Mouse (Mus musculus): ENCODE data around the gene Slc11a1.

Slc11a1 gene

DNA sequence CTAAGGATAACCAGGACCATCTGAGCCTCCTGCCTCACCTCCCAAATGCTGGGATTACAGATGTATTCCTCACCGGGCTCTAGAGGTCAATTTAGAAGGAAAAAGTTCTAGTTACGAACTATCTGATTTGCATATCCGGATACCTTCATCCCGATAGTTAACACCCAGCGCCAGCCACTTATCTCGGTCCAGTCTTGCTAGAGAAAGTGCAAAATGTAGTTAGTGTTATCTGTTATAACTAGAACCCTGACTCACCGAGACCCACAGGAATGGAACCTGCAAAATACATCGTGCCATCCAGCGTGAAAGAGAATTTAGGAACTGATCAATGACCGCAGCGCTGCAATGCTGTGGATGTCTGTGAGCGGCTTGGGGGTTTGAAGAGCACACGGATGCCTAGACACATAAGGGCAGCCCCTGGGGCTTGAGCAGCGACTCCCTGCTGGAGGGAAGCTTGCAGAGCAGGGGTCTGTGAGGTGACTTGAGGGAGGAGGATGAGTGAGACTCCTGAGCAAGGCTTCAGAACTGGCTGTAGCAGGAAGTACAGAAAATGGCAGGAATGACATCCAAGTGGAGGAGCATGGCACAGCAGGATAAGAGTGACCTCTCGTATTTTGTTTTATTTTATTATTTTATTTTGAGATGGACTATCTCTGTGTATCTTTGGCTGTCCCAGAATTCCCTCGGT lies 26.2 kb downstream of the Slc11a1 start:
- DNase-seq (ENCODE audit: extremely low read depth, low read depth, low spot score) = no peak

DNA sequence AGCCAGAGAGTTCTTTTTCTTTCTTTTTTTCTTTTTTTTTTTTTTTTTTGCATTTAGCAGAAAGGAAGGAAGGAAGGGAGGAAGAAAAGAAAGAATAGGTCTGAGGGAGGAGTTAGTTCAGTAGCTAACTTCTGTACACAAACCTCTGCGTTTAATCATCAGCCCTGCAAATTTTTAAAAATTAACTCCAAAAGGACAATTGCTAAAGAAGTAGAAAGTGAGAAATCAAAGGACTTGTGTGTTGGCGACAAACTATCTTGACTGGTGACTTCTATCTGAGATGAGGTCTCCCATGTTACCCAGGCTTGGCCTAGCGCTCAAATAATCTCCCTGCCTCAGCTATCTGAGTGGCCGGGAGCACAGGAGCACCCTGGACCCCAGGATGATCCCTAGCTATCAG lies 29.2 kb downstream of the Slc11a1 start:
- DNase-seq (ENCODE audit: extremely low read depth, low read depth, low spot score) = no peak

DNA sequence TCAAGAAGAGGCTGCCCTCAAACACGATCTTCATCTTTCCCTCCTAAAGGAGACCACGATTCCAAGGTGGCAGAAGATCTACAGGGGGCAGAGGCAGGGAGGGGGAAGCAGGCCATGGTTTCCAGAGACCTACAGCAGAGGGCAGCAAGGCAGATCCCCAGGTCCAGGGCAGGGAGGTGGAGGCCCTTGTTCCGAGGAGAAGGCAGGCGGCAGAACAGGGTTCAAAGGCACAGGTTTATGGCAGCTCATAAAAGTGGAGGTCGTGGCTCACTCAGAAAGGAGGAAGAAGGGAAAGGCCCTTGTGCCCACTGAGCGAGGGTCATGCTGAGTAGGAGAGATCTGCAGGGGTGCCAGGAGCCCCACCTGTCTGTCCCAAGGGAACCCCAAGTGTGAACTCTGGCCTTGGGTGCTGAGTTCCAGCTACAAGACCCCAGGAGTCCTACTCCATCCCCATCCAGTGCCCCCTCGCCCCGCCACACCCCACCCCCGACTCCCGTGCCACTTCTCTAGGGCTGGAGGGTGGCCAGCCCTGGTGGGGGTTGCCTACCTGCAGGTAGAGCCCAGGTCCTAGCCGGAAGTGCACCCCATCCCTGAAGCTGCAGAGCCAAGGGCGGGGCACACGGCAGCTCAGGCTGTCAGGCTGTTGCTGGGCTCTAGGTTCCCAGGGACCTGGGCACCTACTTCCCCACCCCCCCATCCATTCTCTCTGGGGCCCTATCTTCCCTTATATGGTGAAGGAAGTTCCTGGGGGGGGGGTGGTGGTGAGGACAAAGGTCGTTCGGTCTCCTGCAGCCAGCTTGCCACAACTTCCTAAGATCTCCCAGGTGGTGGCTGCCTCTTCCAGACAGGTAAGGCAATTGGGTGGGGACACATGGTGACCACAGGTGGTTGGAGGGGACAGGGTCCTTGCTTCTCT lies 33.9 kb downstream of the Slc11a1 start, which contains the start of gene Vil1:
Vil1 (plus strand) TSS at position 788 of the 916 bp plus-strand sequence.
- DNase-seq (ENCODE audit: extremely low read depth, low read depth, low spot score) = no peak

DNA sequence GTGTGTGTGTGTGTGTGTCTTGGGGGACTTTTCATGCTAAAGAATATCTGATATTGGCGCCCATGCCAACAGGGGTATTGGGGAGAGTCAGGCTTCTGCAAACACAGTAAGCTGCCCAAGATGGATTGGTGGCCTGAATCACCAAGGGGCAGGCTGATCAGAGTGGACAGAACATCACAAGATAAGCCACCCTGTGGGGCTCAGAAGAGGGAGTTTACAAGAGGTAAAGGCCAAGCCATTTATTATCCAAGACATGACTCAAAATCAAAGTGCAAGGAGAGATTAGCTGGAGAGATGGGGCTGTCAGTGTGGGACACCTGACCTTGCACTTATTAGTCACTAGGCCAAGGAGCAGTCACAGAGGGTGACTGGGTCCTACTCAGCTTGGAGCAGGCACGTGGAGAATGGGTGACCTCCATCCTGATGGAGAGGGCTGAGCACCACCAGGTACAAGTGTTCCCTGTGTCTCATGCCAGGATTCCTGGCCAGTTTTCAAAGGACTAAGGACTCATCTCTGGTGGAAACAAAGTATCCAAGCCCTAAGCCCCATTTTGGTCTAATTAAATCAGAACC lies 36.8 kb downstream of the Slc11a1 start:
- DNase-seq (ENCODE audit: extremely low read depth, low read depth, low spot score) = no peak

DNA sequence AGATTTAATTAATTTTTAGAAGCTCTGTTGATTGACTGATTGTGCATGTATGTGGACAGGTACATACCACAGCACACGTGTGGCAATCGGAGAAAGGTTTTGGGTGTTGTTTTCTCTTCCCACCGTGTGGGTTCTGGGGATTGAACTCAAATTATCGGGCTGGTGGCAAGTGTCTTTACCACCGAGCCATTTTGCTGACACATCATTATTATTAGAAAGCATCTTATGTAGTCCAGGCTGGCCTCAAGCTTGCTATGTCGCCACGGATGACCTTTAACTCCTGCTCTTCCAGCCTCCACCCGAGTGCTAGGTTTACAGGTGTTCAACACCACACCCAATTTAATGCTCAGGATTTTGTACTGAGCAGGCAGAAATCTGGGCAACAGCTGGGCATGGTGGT lies 37.7 kb downstream of the Slc11a1 start:
- DNase-seq (ENCODE audit: extremely low read depth, low read depth, low spot score) = no peak

DNA sequence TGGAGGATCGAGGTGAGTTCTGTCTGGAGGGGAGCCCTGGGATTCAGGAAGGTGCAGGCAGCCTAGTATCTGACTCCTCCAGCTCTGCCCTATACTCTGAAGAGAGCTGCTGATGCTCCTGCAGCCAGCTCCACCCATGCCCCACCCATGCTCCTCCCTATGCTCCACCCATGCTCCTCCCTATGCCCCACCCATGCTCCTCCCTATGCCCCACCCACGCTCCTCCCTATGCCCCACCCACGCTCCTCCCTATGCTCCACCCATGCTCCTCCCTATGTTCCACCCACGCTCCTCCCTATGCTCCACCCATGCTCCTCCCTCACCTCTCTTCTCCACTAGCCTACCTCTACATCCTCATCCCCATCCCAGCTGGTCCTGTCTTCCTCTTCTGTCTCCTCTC lies 40.1 kb downstream of the Slc11a1 start:
- DNase-seq (ENCODE audit: extremely low read depth, low read depth, low spot score) = no peak

DNA sequence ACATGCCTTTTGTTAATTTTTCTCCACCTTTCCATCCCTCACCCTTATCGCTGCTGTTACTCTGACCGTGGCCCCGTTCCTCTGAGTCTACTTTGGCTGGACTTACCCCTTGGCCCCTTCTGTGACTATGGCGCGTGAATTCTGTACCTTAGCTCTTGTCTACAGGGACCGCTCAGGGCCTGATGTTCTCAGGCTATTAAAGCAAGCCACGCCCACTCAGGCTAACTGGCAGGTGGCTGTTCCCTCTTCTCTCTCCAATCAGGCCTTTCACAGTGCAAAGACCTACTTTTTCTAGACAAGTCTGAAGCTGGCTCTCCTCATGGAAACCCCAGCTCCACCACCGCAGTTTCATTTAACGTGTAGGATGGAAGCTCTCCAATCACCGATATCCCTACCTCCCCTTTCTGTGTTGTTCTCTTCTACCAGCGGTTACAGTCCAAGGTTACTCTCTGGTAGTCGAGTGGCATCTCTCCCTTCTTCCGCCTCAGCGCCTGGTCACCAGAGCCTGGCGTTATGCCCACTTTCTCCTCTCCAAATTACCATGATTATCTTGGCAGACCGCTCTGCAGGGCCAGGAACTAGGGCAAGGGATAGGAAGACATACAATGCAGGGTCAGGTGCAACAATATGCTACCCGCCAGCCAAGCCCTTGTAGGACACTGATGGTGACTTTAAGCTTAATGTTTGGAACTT lies 43.9 kb downstream of the Slc11a1 start:
- DNase-seq (ENCODE audit: extremely low read depth, low read depth, low spot score) = no peak

DNA sequence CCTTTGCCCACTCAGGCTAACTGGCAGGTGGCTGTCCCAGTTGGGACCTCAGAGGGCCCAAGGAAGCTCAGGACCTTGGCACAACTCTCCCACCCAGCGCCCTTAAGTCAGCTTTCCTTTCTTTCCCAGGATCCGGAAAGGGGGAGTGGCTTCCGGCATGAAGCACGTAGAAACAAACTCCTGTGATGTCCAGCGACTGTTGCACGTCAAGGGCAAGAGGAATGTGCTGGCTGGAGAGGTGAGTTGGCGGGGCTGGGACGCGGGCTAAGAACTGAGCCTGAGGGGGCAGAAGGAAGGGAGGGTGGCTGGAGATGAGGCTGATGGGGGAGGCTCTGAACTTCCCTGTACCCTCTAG lies 44.4 kb downstream of the Slc11a1 start:
- DNase-seq (ENCODE audit: extremely low read depth, low read depth, low spot score) = no peak

DNA sequence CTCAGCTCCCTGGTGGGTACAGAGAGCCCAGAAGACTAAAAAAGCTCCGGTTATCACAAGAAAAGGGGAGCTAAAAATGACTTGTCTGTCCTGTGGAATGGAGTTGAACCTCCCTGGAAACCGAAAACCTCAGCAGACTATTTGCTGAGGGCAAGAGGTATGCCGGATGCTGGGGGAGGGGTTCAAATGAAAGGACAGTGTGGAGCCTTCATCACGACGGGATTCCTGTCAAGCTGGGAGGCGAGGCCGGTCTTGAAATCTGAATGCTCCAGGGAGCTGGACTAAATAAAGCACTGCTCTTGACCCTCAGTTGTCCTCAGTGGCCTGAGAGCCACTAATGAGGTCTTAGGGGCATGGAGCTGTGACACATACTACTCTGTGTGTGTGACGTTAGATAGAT lies 48.2 kb downstream of the Slc11a1 start:
- no peak for DNase-seq (ENCODE audit: extremely low read depth, low read depth, low spot score)

DNA sequence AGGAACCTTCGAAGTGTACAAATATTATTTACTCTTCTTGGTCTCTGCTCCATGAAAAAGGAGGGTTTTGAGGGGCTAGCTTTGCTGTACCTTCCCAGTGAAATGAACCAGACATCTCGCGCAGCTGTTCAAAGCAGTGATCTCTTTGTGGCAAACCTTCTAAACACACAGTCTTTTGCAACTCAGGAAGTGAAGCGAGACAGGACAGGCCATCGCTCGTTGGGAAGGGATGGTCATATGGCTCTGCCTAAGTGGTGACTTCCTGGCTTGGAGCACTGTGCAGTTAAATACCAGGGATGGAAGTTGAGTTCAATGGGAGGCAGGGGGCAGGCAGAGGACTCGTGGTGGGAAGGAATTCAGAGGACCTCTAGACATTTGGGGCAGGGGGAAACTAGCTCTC lies 50.9 kb downstream of the Slc11a1 start:
- no peak for DNase-seq (ENCODE audit: extremely low read depth, low read depth, low spot score)

DNA sequence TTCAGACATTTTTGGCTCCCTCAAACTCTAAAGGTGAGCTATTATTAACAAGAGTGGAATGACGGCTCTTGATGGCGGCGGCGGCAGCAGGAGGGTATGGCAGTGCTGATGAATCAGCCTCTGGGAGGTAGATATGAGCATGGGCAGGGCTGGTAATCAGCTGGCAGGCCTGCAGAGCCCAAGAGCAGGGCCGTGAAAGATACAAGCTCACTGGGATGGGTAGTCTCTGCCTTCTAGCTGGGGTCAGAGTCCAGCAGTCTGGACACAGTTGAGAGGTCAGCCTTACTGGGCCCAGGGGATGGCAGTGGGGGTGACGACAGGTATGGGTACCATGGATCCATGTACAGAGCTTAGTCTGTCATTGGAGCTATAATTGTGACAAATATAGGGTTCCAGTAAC lies 58.2 kb downstream of the Slc11a1 start:
- DNase-seq (ENCODE audit: extremely low read depth, low read depth, low spot score) = no peak

DNA sequence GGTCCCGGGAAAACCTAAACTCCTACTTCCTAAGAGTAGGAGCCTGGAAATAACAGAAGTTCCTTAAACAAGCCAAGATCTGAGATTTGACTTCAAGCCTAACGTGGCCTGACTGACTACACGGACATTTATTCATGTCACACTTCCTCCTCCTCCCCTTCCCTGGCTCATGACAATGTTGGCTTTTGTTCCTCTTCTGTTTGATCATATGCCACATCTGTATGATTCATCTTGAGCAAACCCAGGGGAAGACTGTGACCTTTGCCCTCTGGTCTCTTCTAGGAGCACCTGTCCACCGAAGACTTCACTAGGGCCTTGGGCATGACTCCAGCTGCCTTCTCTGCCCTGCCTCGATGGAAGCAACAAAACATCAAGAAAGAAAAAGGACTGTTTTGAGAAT lies 59.6 kb downstream of the Slc11a1 start:
- DNase-seq (ENCODE audit: extremely low read depth, low read depth, low spot score) = no peak

DNA sequence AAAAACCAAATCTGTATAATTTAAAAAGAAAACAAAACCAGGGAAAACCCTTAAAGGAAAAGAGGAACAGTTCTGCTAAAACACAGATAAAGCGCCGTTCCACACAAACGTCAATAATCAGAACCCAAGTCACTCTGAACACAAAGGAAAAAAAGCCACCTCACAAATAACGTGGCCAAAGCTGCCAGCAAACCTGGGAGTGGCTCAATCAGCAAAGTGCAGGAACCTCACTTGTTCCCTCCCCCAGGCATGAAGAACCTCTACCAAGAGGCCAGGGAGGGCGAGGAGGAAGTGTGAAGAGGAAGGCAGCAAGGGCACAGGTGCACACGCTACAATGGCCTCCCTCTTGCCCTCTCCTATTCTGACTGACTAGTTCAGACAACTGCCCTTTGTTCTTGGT lies 60.6 kb downstream of the Slc11a1 start:
- peak; percentile 14 for DNase-seq (ENCODE audit: extremely low read depth, low read depth, low spot score)

Measured in fat pad, adult 2 months (tissue).